In genomic region chr11:77606469-77606834, GRCm38 (mm10) we compare ENCODE assay signal across 8 mouse cellular contexts. TPM values are rescaled to one million over a fixed set of nuclear protein-coding genes. Genes with fewer than 3 reads are reported as not detected.
DNase-seq lines count a peak whose midpoint lies in the region; ATAC-seq and TF ChIP-seq lines count a peak whose summit lies in the region.

No protein-coding gene starts in this region.

- H3K36me3 ChIP-seq in thymus, adult 2 months (ENCODE audit: control insufficient read depth, insufficient read depth, low read length) = no peaks in the 10 kb centered on the region
- peaks cover 6% of the 10 kb centered on the region for H3K36me3 ChIP-seq in limb, embryonic 14.5 days (ENCODE audit: control insufficient read depth, insufficient read depth, low read length)
- H3K36me3 ChIP-seq in stomach, embryonic 15.5 days = no peaks in the 10 kb centered on the region

- intact Hi-C loops in gastrocnemius, adult 2 months (cut with DNase I) = loop anchor here (5.0 kb wide), 1 partner anchor 94 kb away; no protein-coding TSS in a partner anchor

- TF ChIP-seq POLR2A in thymus, adult 2 months (IDR thresholded peaks at IDR 0.05; ENCODE audit: control insufficient read depth, extremely low read depth, insufficient read depth, low read length, poor library complexity) = no peak
- TF ChIP-seq POLR2A in limb, embryonic 14.5 days (IDR thresholded peaks at IDR 0.05; ENCODE audit: borderline replicate concordance, extremely low read depth, insufficient read depth, insufficient read length) = no peak

- peaks cover 5% of the 10 kb centered on the region; the same call in 1 of the 2 replicates for H3K4me1 ChIP-seq in thymus, adult 2 months (replicated peaks; ENCODE audit: control insufficient read depth, insufficient read depth, low read length)
- H3K4me1 ChIP-seq in limb, embryonic 14.5 days (ENCODE audit: control insufficient read depth, insufficient read depth, low read length) = 0 out of 2 replicates have a peak, but pooled peaks cover 6% of the 10 kb centered on the region
- 0 out of 2 replicates have a peak, but pooled peaks cover 3% of the 10 kb centered on the region for H3K4me1 ChIP-seq in stomach, embryonic 15.5 days

- H3K4me3 ChIP-seq in gastrocnemius, adult 2 months = peak overlapping the region; percentile 98
- peak overlapping the region; percentile 66 for H3K4me3 ChIP-seq in thymus, adult 2 months (ENCODE audit: control insufficient read depth, insufficient read depth, low read length)
- H3K4me3 ChIP-seq in limb, embryonic 14.5 days (replicated peaks; ENCODE audit: low read length) = peak overlapping the region; percentile 99
- H3K4me3 ChIP-seq in stomach, embryonic 15.5 days (replicated peaks) = peak overlapping the region; percentile 99

- peak overlapping the region; percentile 99 for H3K9ac ChIP-seq in limb, embryonic 14.5 days (ENCODE audit: low read depth, low read length, severe bottlenecking)
- H3K9ac ChIP-seq in stomach, embryonic 15.5 days = peak overlapping the region; percentile 98; the same call in 1 of the 2 replicates

- H3K27ac ChIP-seq in gastrocnemius, adult 2 months = peak overlapping the region; percentile 99
- no peak overlapping the region; the same call in 1 of the 2 replicates for H3K27ac ChIP-seq in thymus, adult 2 months (ENCODE audit: control insufficient read depth, insufficient read depth, low read length)
- H3K27ac ChIP-seq in limb, embryonic 14.5 days (replicated peaks; ENCODE audit: low read depth, low read length) = peak overlapping the region; percentile 95; the same call in 1 of the 2 replicates
- H3K27ac ChIP-seq in stomach, embryonic 15.5 days = peak overlapping the region; percentile 95

- no peaks in the 10 kb centered on the region for H3K9me3 ChIP-seq in limb, embryonic 14.5 days (ENCODE audit: control insufficient read depth, low read length)
- no peaks in the 10 kb centered on the region for H3K9me3 ChIP-seq in stomach, embryonic 15.5 days

- no peaks in the 10 kb centered on the region for H3K27me3 ChIP-seq in thymus, adult 2 months (ENCODE audit: control insufficient read depth, insufficient read depth, low read length)
- H3K27me3 ChIP-seq in limb, embryonic 14.5 days (ENCODE audit: control insufficient read depth, insufficient read depth, low read length) = no peaks in the 10 kb centered on the region
- H3K27me3 ChIP-seq in stomach, embryonic 15.5 days (replicated peaks) = no peaks in the 10 kb centered on the region

- no peak for DNase-seq in gastrocnemius, adult 2 months
- no peak for DNase-seq in gastrocnemius, postnatal 25 days
- peak; percentile 15 for DNase-seq in thymus, adult 2 months
- no peak for DNase-seq in thymus, postnatal 25 days
- DNase-seq in limb, embryonic 14.5 days (ENCODE audit: low spot score) = no peak
- DNase-seq in ovary, postnatal 14 days (ENCODE audit: low spot score) = no peak

- no peak for TF ChIP-seq CTCF in gastrocnemius, adult 2 months (IDR thresholded peaks at IDR 0.05)
- no peak for TF ChIP-seq CTCF in thymus, adult 2 months (IDR thresholded peaks at IDR 0.05; ENCODE audit: borderline replicate concordance, control insufficient read depth, extremely low read depth, insufficient read depth, low read length, poor library complexity)

- 10% methylated on average over 6 of the region's 6 CpGs for WGBS in thymus, adult 2 months
- WGBS in limb, embryonic 14.5 days = 11% methylated on average over 6 of the region's 6 CpGs
- whole genome bisulfite sequencing in stomach, embryonic 15.5 days = 4% methylated on average over 6 of the region's 6 CpGs

- ATAC-seq in limb, embryonic 14.5 days (ENCODE audit: low FRiP score, low read depth) = no peak
- ATAC-seq in stomach, embryonic 15.5 days (ENCODE audit: insufficient read depth, low FRiP score, low read depth) = no peak
- ATAC-seq in monocyte, adult 5-6 weeks (replicated peaks; ENCODE audit: insufficient number of reproducible peaks, low FRiP score, low TSS enrichment, poor library complexity, severe bottlenecking) = no peak

- H3K4me2 ChIP-seq in limb, embryonic 14.5 days (replicated peaks; ENCODE audit: low read depth, low read length, severe bottlenecking) = peak overlapping the region; percentile 82
- peak overlapping the region; percentile 83 for H3K4me2 ChIP-seq in stomach, embryonic 15.5 days

RNA-seq across cellular contexts. Expression of gene Taok1, which starts 1.2 kb away (rescaled TPM):
- total RNA-seq in gastrocnemius, adult 2 months (2021) = 10 to 100 TPM; 37.7 to 48.4 TPM
- 10 to 100 TPM; 35.5 to 36.1 TPM for total RNA-seq in gastrocnemius, postnatal 25 days (2021)
- 7.3 and 7.5 TPM in 2 replicates for polyA plus RNA-seq in thymus, adult 2 months (2012; rRNA removed)
- polyA plus RNA-seq in limb, embryonic 14.5 days (2012; rRNA removed) = 11.8 TPM in 2 replicates
- 19.2 and 19.3 TPM in 2 replicates for polyA plus RNA-seq in limb, embryonic 14.5 days (2014; fragmentation: Nextera tagmentation; extraction: Ambion mirVana)
- polyA plus RNA-seq in stomach, embryonic 15.5 days (2015; fragmentation: Nextera tagmentation; extraction: Ambion mirVana) = 12.4 and 13.4 TPM in 2 replicates
- total RNA-seq in monocyte, adult 5-6 weeks (2017) = 63.1 to 91.5 TPM (median 68.0 TPM) in 3 replicates
